Mouse (Mus musculus): Measurements from ENCODE around the gene 4933430I17Rik.

DNA sequence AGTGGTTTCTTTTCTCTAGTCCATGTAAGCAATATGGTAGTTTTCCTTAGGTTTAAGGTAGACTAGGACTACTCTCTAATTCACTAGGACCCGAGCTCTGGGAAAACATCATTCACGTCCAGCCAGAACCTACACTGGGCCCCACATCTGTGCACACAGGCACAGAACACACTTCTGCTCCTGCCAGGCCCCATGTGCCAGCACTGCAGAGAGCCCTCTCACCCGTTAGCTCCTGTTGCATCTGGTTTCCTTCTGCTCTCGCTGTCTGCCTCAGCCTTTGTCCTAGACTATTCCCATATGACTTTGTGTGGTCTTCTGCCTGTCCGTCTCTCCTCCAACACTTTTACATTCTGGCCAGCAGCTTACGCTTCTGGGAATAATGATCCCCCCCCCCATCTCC is 8.6 kb downstream of the 4933430I17Rik start:
- TF ChIP-seq CTCF (IDR thresholded peaks at IDR 0.05; ENCODE audit: low read depth, low read length) = no peak
- TF ChIP-seq POLR2AphosphoS5 (IDR thresholded peaks at IDR 0.05; ENCODE audit: insufficient replicate concordance, low read depth, low read length) = no peak
- no peak for TF ChIP-seq GATA1 (IDR thresholded peaks at IDR 0.05; ENCODE audit: borderline replicate concordance, low read length)
- no peak for TF ChIP-seq TAL1 (conservative IDR thresholded peaks at IDR 0.05; ENCODE audit: low read depth, low read length)
